Mouse (Mus musculus) E14TG2a.4 (cell line): ENCODE measurements around the gene Frmd4b.

Experiments used
- H3K27me3 ChIP-seq: 2 replicates; pipeline ENCODE4 v1.6.1; 2014; ENCODE audit warnings: low read length, control low read depth; ENCODE audit not compliant: insufficient read depth
- H3K36me3 ChIP-seq: 2 replicates; pipeline ENCODE4 v1.6.1; 2014; ENCODE audit warnings: low read length, control low read depth; ENCODE audit not compliant: insufficient read depth
- H3K4me1 ChIP-seq: replicated peaks from 2 replicates; pipeline ENCODE4 v1.6.1; 2014; ENCODE audit warnings: low read depth, low read length, control low read depth
- H3K4me3 ChIP-seq: replicated peaks from 2 replicates; pipeline ENCODE4 v1.5.1; 2014; ENCODE audit warnings: mild to moderate bottlenecking, low read length
- H3K9me3 ChIP-seq: 2 replicates; pipeline ENCODE4 v1.6.1; 2014; ENCODE audit warnings: low read length, control low read depth
- CTCF ChIP-seq: conservative IDR thresholded peaks from 2 replicates; pipeline ENCODE4 v1.5.1; 2014; ENCODE audit warnings: low read length
- NANOG ChIP-seq: IDR thresholded peaks from 2 replicates; pipeline ENCODE4 v1.6.1; 2014; ENCODE audit warnings: borderline replicate concordance, low read length, mixed read lengths
- POU5F1 ChIP-seq: IDR thresholded peaks from 2 replicates; pipeline ENCODE4 v1.6.1; 2014; ENCODE audit warnings: low read length, borderline replicate concordance

Gene Frmd4b

GRCm38 (mm10) chr6:97553431-97553830 is 63.9 kb downstream of the Frmd4b start:
- Histone ChIP-seq H3K9me3 (no peaks in the 10 kb centered on the region), H3K4me3 (no peak overlapping the region), H3K4me1 (no peaks in the 10 kb centered on the region), H3K27me3 (no peaks in the 10 kb centered on the region), H3K36me3 (no peaks in the 10 kb centered on the region)
- no peak for TF ChIP-seq NANOG
- no peak for TF ChIP-seq POU5F1

DNA sequence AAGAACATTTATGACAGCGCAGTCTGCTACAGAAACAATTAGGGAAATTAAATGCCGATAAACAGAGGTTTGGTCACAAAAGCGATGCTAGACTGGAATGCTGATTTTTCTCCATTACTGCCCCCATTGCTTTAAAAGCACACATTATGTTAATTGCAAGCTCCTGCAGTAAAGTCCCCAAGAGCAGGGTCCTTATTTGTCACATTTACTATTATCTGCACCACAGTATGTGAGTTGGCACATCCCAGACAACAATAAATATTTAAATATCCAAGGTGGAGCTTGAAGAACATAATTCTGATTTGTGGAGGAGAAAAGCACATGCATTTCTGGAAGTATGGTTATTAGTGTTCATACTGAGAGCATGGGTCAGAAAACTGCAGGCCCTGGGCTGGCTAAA is 64.8 kb downstream of the Frmd4b start:
- TF ChIP-seq NANOG (no peak), CTCF (no peak), POU5F1 (no peak)
- no peak overlapping the region for H3K4me3 ChIP-seq
- H3K27me3 ChIP-seq, result no peaks in the 10 kb centered on the region
- H3K4me1 ChIP-seq, result no peaks in the 10 kb centered on the region
- H3K36me3 ChIP-seq, result no peaks in the 10 kb centered on the region
- H3K9me3 ChIP-seq, result peaks cover 1% of the 10 kb centered on the region

GRCm38 (mm10) chr6:97551884-97552283 is 65.5 kb downstream of the Frmd4b start:
- Histone ChIP-seq H3K36me3 (no peaks in the 10 kb centered on the region), H3K27me3 (no peaks in the 10 kb centered on the region), H3K4me1 (no peaks in the 10 kb centered on the region), H3K4me3 (no peak overlapping the region), H3K9me3 (peaks cover 8% of the 10 kb centered on the region)
- TF ChIP-seq POU5F1, result no peak
- TF ChIP-seq CTCF, result no peak
- no peak for TF ChIP-seq NANOG

- Histone ChIP-seq H3K9me3 (peaks cover 13% of the 10 kb centered on the region), H3K4me1 (no peaks in the 10 kb centered on the region), H3K27me3 (no peaks in the 10 kb centered on the region), H3K4me3 (no peak overlapping the region), H3K36me3 (no peaks in the 10 kb centered on the region)
- no peak for TF ChIP-seq POU5F1
- no peak for TF ChIP-seq NANOG
- TF ChIP-seq CTCF, result no peak
Measured at GRCm38 (mm10) chr6:97551161-97551560, 66.2 kb downstream of the Frmd4b start.

- TF ChIP-seq CTCF (no peak), NANOG (no peak), POU5F1 (no peak)
- Histone ChIP-seq H3K4me1 (no peaks in the 10 kb centered on the region), H3K4me3 (no peak overlapping the region), H3K9me3 (peaks cover under 1% of the 10 kb centered on the region; the same call in 1 of the 2 replicates), H3K27me3 (no peaks in the 10 kb centered on the region), H3K36me3 (no peaks in the 10 kb centered on the region)
Measured at GRCm38 (mm10) chr6:97540458-97540857, 76.9 kb downstream of the Frmd4b start.

- Histone ChIP-seq H3K4me1 (no peaks in the 10 kb centered on the region), H3K27me3 (no peaks in the 10 kb centered on the region), H3K9me3 (peaks cover 4% of the 10 kb centered on the region; the same call in 1 of the 2 replicates), H3K36me3 (no peaks in the 10 kb centered on the region), H3K4me3 (no peak overlapping the region)
- no peak for TF ChIP-seq CTCF
- no peak for TF ChIP-seq POU5F1
- no peak for TF ChIP-seq NANOG
Measured at GRCm38 (mm10) chr6:97535763-97536445, 81.4 kb downstream of the Frmd4b start.

GRCm38 (mm10) chr6:97531043-97531442 is 86.3 kb downstream of the Frmd4b start:
- H3K4me1 ChIP-seq, result peaks cover 33% of the 10 kb centered on the region
- TF ChIP-seq NANOG (no peak), POU5F1 (no peak), CTCF (no peak)
- peaks cover 4% of the 10 kb centered on the region; the same call in 1 of the 2 replicates for H3K9me3 ChIP-seq
- no peak overlapping the region for H3K4me3 ChIP-seq
- H3K36me3 ChIP-seq, result no peaks in the 10 kb centered on the region
- H3K27me3 ChIP-seq, result no peaks in the 10 kb centered on the region

GRCm38 (mm10) chr6:97528961-97529680 is 88.2 kb downstream of the Frmd4b start:
- TF ChIP-seq POU5F1 (no peak), NANOG (no peak; the same call in 1 of the 2 replicates), CTCF (no peak)
- H3K4me1 ChIP-seq, result peaks cover 37% of the 10 kb centered on the region
- no peaks in the 10 kb centered on the region for H3K9me3 ChIP-seq

More at GRCm38 (mm10) chr6:97528961-97529680, 88.2 kb downstream of the Frmd4b start:
- Histone ChIP-seq H3K36me3 (no peaks in the 10 kb centered on the region), H3K4me3 (peak overlapping the region; percentile 1; the same call in 1 of the 2 replicates), H3K27me3 (no peaks in the 10 kb centered on the region)
